Mouse (Mus musculus) midbrain, embryonic 11.5 days (tissue): ENCODE measurements around the gene Mafk. TPM values are rescaled to one million over a fixed set of nuclear protein-coding genes. Genes with fewer than 3 reads are reported as not detected.

ENCODE experiments used
- ATAC-seq: fragments of 200-750 bp; cut with Nextera tagmentation; 2 replicates; pipeline ENCODE4 v1.8.0; 2017; ENCODE audit warnings: moderate TSS enrichment, moderate library complexity; ENCODE audit not compliant: low FRiP score
- DNase-seq: peaks from one replicate; pipeline ENCODE4 v3.0.0; 2015; ENCODE audit warnings: low spot score; ENCODE audit errors: missing footprints
- H3K27ac ChIP-seq: fragments of 300-500 bp; sonication (generic); 2 replicates; pipeline ENCODE4 v1.5.1; 2014; ENCODE audit warnings: low read depth, low read length
- H3K27me3 ChIP-seq: fragments of 300-500 bp; sonication (generic); 2 replicates; pipeline ENCODE4 v1.6.1; 2014; ENCODE audit warnings: mild to moderate bottlenecking, low read length, moderate library complexity, mixed read lengths; ENCODE audit not compliant: control insufficient read depth, insufficient read depth
- H3K36me3 ChIP-seq: fragments of 300-500 bp; sonication (generic); 2 replicates; pipeline ENCODE4 v1.6.1; 2014; ENCODE audit warnings: mild to moderate bottlenecking, low read length, moderate library complexity, mixed read lengths; ENCODE audit not compliant: control insufficient read depth, insufficient read depth
- H3K4me1 ChIP-seq: fragments of 300-500 bp; sonication (generic); 2 replicates; pipeline ENCODE4 v1.6.1; 2014; ENCODE audit warnings: low read length; ENCODE audit not compliant: control insufficient read depth, insufficient read depth
- H3K4me2 ChIP-seq: fragments of 300-500 bp; sonication (generic); 2 replicates; pipeline ENCODE4 v1.6.1; 2014; ENCODE audit warnings: mild to moderate bottlenecking, moderate library complexity
- H3K4me3 ChIP-seq: fragments of 300-500 bp; sonication (generic); 2 replicates; pipeline ENCODE4 v1.5.1; 2014; ENCODE audit warnings: low read depth, low read length
- H3K9ac ChIP-seq: fragments of 300-500 bp; sonication (generic); 2 replicates; pipeline ENCODE4 v1.6.1; 2014; ENCODE audit warnings: low read length
- H3K9me3 ChIP-seq: fragments of 300-500 bp; sonication (generic); 2 replicates; pipeline ENCODE4 v1.6.1; 2016; ENCODE audit warnings: low read length; ENCODE audit not compliant: control insufficient read depth
- WGBS: fragments of 180-500 bp; shearing (Covaris S2); extraction: QIAGEN DNeasy Blood & Tissue Kit; methylation state at CpG from one replicate; pipeline ENCODE4 v1.1.7; 2014; 5-methylcytosine and 5-hydroxymethylcytosine counted together
- polyA plus RNA-seq: library from polyadenylated mRNA; unstranded; fragments of >200 nt; fragmentation: Nextera tagmentation; extraction: Ambion mirVana; gene quantifications from 2 replicates; pipeline ENCODE4 v1.2.1, GENCODE M21; 2014

The Mafk gene
- polyA plus RNA-seq, 1 experiment from 2014 or later, result 5.1 TPM

GRCm38 (mm10) chr5:139794137-139794536, 2.8 kb downstream of the Mafk start:
- DNase-seq (no peak), ATAC-seq (no peak)
- Histone ChIP-seq H3K4me3 (no peak overlapping the region), H3K4me1 (peaks cover 37% of the 10 kb centered on the region), H3K9ac (no peak overlapping the region), H3K4me2 (no peak overlapping the region), H3K36me3 (no peaks in the 10 kb centered on the region), H3K27me3 (no peaks in the 10 kb centered on the region), H3K9me3 (no peaks in the 10 kb centered on the region), H3K27ac (no peak overlapping the region)
- WGBS, result 87% methylated on average over 5 of the region's 5 CpGs

- ATAC-seq, result no peak
- Histone ChIP-seq H3K27ac (no peak overlapping the region), H3K27me3 (no peaks in the 10 kb centered on the region), H3K4me2 (no peak overlapping the region), H3K4me1 (peaks cover 37% of the 10 kb centered on the region), H3K36me3 (no peaks in the 10 kb centered on the region), H3K4me3 (no peak overlapping the region), H3K9me3 (no peaks in the 10 kb centered on the region), H3K9ac (0 out of 2 replicates have a peak overlapping the region, but pooled peaks have one; percentile 9)
- DNase-seq, result no peak
- WGBS, result 75% methylated on average over 10 of the region's 10 CpGs
Observed at GRCm38 (mm10) chr5:139794938-139795337, 3.6 kb downstream of the Mafk start.

- Histone ChIP-seq H3K4me2 (no peak overlapping the region), H3K36me3 (peaks cover 3% of the 10 kb centered on the region; the same call in 1 of the 2 replicates), H3K9ac (no peak overlapping the region), H3K4me1 (peaks cover 34% of the 10 kb centered on the region), H3K9me3 (no peaks in the 10 kb centered on the region), H3K27ac (no peak overlapping the region), H3K27me3 (no peaks in the 10 kb centered on the region), H3K4me3 (no peak overlapping the region)
- ATAC-seq (no peak), DNase-seq (no peak)
- WGBS, result 84% methylated on average over 9 of the region's 9 CpGs
Observed at GRCm38 (mm10) chr5:139796001-139796620, 4.8 kb downstream of the Mafk start.

GRCm38 (mm10) chr5:139796900-139797299, 5.6 kb downstream of the Mafk start:
- WGBS, result 25% methylated on average over 13 of the region's 13 CpGs
- Histone ChIP-seq H3K4me3 (no peak overlapping the region), H3K9me3 (no peaks in the 10 kb centered on the region), H3K4me1 (peaks cover 30% of the 10 kb centered on the region), H3K9ac (0 out of 2 replicates have a peak overlapping the region, but pooled peaks have one; percentile 24), H3K27ac (peak overlapping the region; percentile 68; the same call in 1 of the 2 replicates), H3K36me3 (peaks cover 3% of the 10 kb centered on the region; the same call in 1 of the 2 replicates), H3K4me2 (peak overlapping the region; percentile 47), H3K27me3 (no peaks in the 10 kb centered on the region)
- ATAC-seq (peak; percentile 22), DNase-seq (no peak)

GRCm38 (mm10) chr5:139797473-139798167, 6.3 kb downstream of the Mafk start:
- Histone ChIP-seq H3K27ac (peak overlapping the region; percentile 89), H3K4me1 (peaks cover 23% of the 10 kb centered on the region), H3K36me3 (peaks cover 3% of the 10 kb centered on the region; the same call in 1 of the 2 replicates), H3K27me3 (no peaks in the 10 kb centered on the region), H3K9me3 (no peaks in the 10 kb centered on the region), H3K4me3 (no peak overlapping the region; the same call in none of the 2 replicates), H3K4me2 (peak overlapping the region; percentile 47), H3K9ac (peak overlapping the region; percentile 61)
- ATAC-seq, result peak; percentile 90
- peak; percentile 98 for DNase-seq
- 18% methylated on average over 11 of the region's 11 CpGs for WGBS

- WGBS, result 43% methylated on average over 12 of the region's 12 CpGs
- Histone ChIP-seq H3K27me3 (no peaks in the 10 kb centered on the region), H3K27ac (peak overlapping the region; percentile 89), H3K4me2 (peak overlapping the region; percentile 47), H3K4me1 (peaks cover 23% of the 10 kb centered on the region), H3K4me3 (no peak overlapping the region; the same call in none of the 2 replicates), H3K36me3 (peaks cover 3% of the 10 kb centered on the region; the same call in 1 of the 2 replicates), H3K9me3 (no peaks in the 10 kb centered on the region), H3K9ac (peak overlapping the region; percentile 61)
- DNase-seq (no peak), ATAC-seq (no peak)
Observed at GRCm38 (mm10) chr5:139798168-139798900, 7.0 kb downstream of the Mafk start.

GRCm38 (mm10) chr5:139799041-139799440, 7.7 kb downstream of the Mafk start:
- Histone ChIP-seq H3K4me1 (peaks cover 29% of the 10 kb centered on the region), H3K27ac (no peak overlapping the region), H3K4me3 (no peak overlapping the region), H3K9ac (no peak overlapping the region), H3K4me2 (no peak overlapping the region), H3K9me3 (no peaks in the 10 kb centered on the region), H3K27me3 (no peaks in the 10 kb centered on the region), H3K36me3 (peaks cover 3% of the 10 kb centered on the region; the same call in 1 of the 2 replicates)
- DNase-seq (no peak), ATAC-seq (no peak)
- 89% methylated on average over 9 of the region's 9 CpGs for WGBS

- peaks cover 32% of the 10 kb centered on the region for H3K4me1 ChIP-seq
- peaks cover 3% of the 10 kb centered on the region; the same call in 1 of the 2 replicates for H3K36me3 ChIP-seq
- no peak for ATAC-seq
- H3K9ac ChIP-seq, result no peak overlapping the region
- DNase-seq, result no peak
- no peak overlapping the region for H3K4me2 ChIP-seq
- H3K27me3 ChIP-seq, result no peaks in the 10 kb centered on the region
- no peak overlapping the region for H3K27ac ChIP-seq
- WGBS, result 92% methylated on average over 33 of the region's 33 CpGs
- H3K4me3 ChIP-seq, result no peak overlapping the region
- no peaks in the 10 kb centered on the region for H3K9me3 ChIP-seq
Observed at GRCm38 (mm10) chr5:139799801-139800590, 8.7 kb downstream of the Mafk start.
